Mouse (Mus musculus) ES-Bruce4 (cell line): ENCODE data around the gene Tmub1.
A peak's percentile ranks its signal among the peaks of the same experiment; 100 is the strongest.

Experiments
- CTCF ChIP-seq: IDR thresholded peaks from one replicate; pipeline ENCODE4 v1.8.1; 2011; ENCODE audit warnings: low read depth, low read length
- POLR2A ChIP-seq: IDR thresholded peaks from one replicate; pipeline ENCODE4 v1.8.1; 2011; ENCODE audit warnings: low read length; ENCODE audit not compliant: insufficient read depth

- TF ChIP-seq CTCF (peak; percentile 92), POLR2A (no peak)
These were observed 38.4 kb upstream of the Tmub1 start for GRCm38 (mm10) chr5:24486097-24486496.
